Mouse (Mus musculus) monocyte, adult 5-6 weeks (primary cell): ENCODE results near the gene Mok. TPM values are rescaled to one million over a fixed set of nuclear protein-coding genes. Genes with fewer than 3 reads are reported as not detected.

ENCODE experiments used
- ATAC-seq: fragments of 153-309, 156-312 bp; replicated peaks from 2 replicates; pipeline ENCODE4 v1.8.0; 2017; ENCODE audit warnings: mild to moderate bottlenecking; ENCODE audit not compliant: low TSS enrichment, insufficient number of reproducible peaks, severe bottlenecking, poor library complexity, low FRiP score
- total RNA-seq: library from RNA; stranded (forward); fragments of 200-1000, 200-491, 200-594 nt; gene quantifications from 3 replicates; pipeline ENCODE4 v1.2.3, GENCODE M21; 2017

The Mok gene
- total RNA-seq, 1 experiment from 2014 or later = not detected

DNA sequence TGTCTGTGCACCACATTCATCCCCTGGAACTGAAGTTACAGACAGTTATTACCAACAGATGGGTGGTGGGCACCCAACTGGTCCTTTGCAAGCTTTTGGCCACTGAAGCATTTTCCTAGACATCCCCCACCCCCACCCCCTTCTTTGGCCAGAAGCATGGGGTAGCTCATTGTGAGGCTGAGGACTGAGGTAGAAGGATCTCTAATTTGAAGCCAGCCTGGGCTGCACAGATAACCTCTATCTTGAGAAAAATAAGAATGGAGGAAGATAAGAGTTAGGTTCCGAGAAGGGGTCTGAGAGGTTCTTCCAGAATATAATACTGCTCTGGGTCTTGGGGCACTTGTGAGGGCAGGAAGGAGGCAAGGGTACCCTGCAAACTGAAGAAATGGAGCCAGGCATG is 58.5 kb downstream of the Mok start:
- ATAC-seq = no peak

DNA sequence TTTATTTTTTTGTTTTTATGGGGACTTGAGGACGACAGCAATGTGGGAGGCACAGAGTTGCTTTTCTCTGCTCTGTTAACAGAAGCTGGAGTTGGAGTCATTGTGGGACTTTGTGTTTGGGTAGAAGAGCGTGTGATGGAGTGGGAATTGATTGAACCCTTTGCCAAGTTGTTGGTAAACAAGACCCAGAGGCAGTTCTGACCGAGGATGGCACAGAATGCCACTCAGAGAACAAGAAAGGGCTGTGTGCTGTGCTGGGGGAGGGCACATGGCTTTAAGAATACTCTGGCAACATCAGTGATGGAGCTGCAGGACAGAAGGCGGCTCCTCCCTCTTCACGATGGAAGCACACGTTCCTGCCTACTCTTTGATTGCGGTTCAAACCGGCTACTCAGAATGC is 59.6 kb downstream of the Mok start:
- no peak for ATAC-seq

- no peak for ATAC-seq
Observed at GRCm38 (mm10) chr12:110779296-110779695, 61.4 kb downstream of the Mok start.

DNA sequence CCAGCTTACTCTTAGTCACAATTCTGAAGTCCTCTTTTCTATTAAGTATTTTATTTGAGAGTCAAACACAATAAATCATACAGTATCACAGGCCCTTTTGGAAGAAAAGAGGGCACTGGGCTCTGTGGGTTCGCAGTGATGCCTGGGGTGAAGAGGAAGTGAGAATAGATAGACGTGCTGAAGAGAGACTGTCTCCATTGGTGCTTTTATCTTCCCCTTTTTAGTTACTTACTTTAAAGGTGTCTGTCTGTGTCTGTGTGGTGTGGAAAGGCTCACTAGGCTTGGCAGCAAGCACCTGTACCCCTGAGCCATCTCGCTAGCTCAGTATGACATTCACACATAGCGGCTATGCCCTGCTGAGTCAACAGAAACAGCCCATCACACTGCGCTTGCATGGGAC is 62.9 kb downstream of the Mok start:
- peak; percentile 80 for ATAC-seq

DNA sequence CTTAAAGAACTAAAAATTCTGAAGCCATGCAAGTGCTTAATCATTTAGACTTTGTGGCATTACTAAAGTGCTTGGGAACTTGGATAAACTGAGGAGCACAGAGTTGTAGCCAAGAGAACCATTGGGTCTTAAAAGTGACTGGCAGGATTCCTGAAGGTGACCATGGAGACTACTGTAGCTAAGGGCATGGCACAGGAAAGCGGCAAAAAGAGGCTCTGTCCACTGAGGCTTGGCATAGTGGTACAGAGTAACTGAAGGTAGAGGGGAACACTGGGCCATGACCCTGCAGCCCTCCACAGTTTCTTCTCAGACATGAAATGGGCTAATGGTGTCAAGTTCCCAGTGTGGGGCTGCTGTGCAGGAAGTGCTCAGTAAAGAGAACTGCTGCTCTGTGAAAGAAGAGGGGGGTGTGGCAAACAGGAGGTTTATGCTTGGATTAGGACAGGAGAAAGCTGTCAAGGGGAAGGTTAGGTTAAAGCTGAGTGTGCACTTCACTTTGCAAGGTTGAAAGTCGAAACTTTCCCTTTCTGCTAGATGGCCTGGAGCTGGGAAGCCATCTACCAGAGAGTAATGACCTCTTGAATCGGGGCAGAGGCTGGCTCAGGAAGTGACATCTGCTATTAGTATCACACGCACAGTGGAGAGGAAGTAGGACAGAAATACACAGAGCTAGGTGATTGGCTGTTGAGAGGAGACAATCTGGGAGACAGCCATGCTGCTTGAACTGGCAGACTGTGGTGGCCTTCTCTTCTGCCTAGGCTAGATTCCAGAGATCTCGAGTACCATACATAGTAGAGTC is 64.9 kb downstream of the Mok start:
- peak; percentile 86 for ATAC-seq

GRCm38 (mm10) chr12:110771961-110772360 is 68.8 kb downstream of the Mok start:
- ATAC-seq = no peak

GRCm38 (mm10) chr12:110770479-110771247 is 70.1 kb downstream of the Mok start:
- ATAC-seq = 0 out of 2 replicates have a peak, but pooled peaks have one; percentile 41

DNA sequence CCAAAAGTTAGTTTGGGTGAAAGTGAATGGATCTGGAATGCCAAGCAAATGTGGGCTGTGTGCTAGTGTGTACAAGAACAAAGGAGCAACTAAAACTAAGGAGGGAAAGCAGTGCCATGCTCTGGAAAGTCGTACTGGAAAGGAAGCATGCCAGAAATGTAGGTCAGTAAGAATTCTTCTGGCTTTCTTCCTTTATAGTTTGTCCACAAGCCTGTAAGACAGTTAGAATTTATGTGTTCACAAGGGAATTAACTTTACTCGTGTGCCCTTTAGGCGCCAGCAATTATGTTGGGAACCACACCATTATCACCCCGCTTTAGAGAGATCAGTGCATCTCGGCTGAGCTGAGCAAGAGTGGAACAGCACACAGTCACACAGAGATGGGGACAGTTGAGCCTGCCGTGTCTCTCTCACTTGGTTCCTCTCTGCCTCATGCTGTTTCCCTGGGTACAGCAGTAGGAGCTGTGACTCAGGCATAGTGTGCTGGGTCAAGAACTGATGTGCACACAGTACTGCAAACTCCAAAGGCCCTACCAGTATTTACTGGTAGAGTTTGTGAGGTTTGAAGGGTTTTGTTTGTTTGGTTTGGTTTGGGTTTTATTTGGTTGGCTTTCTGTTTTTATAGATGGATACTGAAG is 71.0 kb downstream of the Mok start:
- ATAC-seq = no peak

- ATAC-seq = no peak
Observed at GRCm38 (mm10) chr12:110768562-110768961, 72.2 kb downstream of the Mok start.

DNA sequence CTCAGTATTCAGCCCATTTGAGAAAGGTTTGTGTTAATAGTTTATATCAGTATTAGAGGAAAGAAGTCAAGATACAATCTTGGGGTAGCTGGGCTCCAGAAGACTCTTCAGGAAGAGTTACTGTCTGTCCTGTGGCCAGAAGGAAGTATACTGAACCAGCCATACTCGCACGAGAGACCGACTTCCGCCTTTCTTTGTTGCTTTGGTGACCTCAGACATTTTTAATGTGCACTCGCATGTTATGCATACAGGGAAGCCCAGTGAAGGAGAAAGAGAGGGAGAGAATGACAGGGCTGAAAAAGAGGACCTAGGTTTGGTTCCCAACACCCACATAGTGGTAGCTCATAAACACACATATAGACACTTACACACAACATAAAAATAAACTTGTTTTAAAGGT is 76.2 kb downstream of the Mok start:
- ATAC-seq = peak; percentile 65

- no peak for ATAC-seq
Observed at GRCm38 (mm10) chr12:110762321-110762720, 78.4 kb downstream of the Mok start.

DNA sequence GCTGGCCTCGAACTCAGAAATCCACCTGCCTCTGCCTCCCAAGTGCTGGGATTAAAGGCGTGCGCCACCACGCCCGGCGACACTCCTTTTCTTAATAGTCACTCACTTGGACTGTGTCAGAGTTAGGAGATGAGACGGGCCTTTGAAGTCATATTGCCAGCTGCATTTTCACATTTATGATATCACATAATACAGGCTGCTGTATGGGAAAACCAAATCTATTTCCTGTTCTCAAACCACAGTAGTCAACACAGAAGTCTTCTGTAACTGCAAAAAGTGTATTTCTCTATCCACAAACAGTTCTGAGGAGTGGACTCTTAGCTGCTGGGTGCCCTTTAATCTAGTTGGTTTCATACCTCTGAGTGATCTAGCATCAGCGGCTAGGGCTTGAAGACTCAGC is 81.8 kb downstream of the Mok start:
- ATAC-seq = 0 out of 2 replicates have a peak, but pooled peaks have one; percentile 17

Other genes with a start within 250 kb of the Mok start
- 122 to 194 TPM (median 132 TPM) in 3 replicates for gene Dync1h1, start 239.5 kb downstream of the Mok start, total RNA-seq
- gene 1700001K19Rik, start 158.3 kb downstream of the Mok start, total RNA-seq = not detected in 3 replicates
- gene Hsp90aa1, start 138.2 kb downstream of the Mok start, total RNA-seq = 735 to 877 TPM (median 802 TPM) in 3 replicates
- 42.6 to 73.3 TPM (median 57.7 TPM) in 3 replicates for gene Wdr20, start 103.0 kb downstream of the Mok start, total RNA-seq
- gene Zfp839, start 9.3 kb upstream of the Mok start, total RNA-seq = 6.5 to 11.1 TPM (median 9.0 TPM) in 3 replicates
- gene Cinp, start 48.2 kb upstream of the Mok start, total RNA-seq = 22.7 to 35.9 TPM (median 27.8 TPM) in 3 replicates
- gene Tecpr2, start 48.3 kb upstream of the Mok start, total RNA-seq = 3.7 to 4.9 TPM (median 3.8 TPM) in 3 replicates
- gene Ankrd9, start 138.1 kb upstream of the Mok start, total RNA-seq = 3.8 to 5.8 TPM (median 5.5 TPM) in 3 replicates
- 12.4 to 20.5 TPM (median 14.2 TPM) in 3 replicates for gene Rcor1, start 198.4 kb upstream of the Mok start, total RNA-seq